Mouse (Mus musculus) CH12.LX (cell line): ENCODE measurements at regions not wholly inside any gene's neighbourhood (a gene's known extent, or its start where the extent isn't known, plus 50 kb on each side); places are given as distances from the start of the nearest gene placed in this dataset.
"Not testable (repeated sequence)": the region's sequence is repeated elsewhere in the genome, so short reads cannot be mapped to it uniquely, and the experiment has no call there.

Source experiments
- DNase-seq: peaks from one replicate; pipeline ENCODE4 v3.0.0-alpha.2; 2013; ENCODE audit errors: extremely low read depth
- H3K27ac ChIP-seq: 2 replicates; pipeline ENCODE4 v1.5.1; 2012; ENCODE audit warnings: low read depth, mild to moderate bottlenecking, control low read depth, moderate library complexity; ENCODE audit not compliant: insufficient read depth
- H3K27me3 ChIP-seq: replicated peaks from 2 replicates; pipeline ENCODE3; 2012; ENCODE audit warnings: inconsistent platforms
- H3K36me3 ChIP-seq, 2 experiments: replicated peaks in 1 of 2; 2 replicates each; pipeline versions ENCODE3 to v1.6.1; 2012; ENCODE audit warnings: inconsistent platforms in 1 of 2, low read length in 1 of 2, mild to moderate bottlenecking in 1 of 2, mixed read lengths in 1 of 2, moderate library complexity in 1 of 2; ENCODE audit not compliant: control insufficient read depth in 1 of 2, insufficient read depth in 1 of 2
- H3K4me1 ChIP-seq, 2 experiments: 2 replicates each; pipeline ENCODE4 v1.6.1; 2012; ENCODE audit warnings: inconsistent platforms in 1 of 2, moderate library complexity in 1 of 2; ENCODE audit not compliant: insufficient read depth in 2 of 2, control insufficient read depth in 1 of 2
- H3K4me2 ChIP-seq: 2 replicates; pipeline ENCODE4 v1.6.1; 2012; ENCODE audit warnings: low read depth, mild to moderate bottlenecking, control low read depth; ENCODE audit not compliant: poor library complexity, insufficient read depth, severe bottlenecking
- H3K4me3 ChIP-seq, 3 experiments: fragments of 150-350 bp in 1 of 3; sonication (generic) in 1 of 3; replicated peaks in 1 of 3; 2 replicates each; pipeline versions ENCODE3 to v1.5.1; 2011 to 2012; ENCODE audit warnings: low read depth in 2 of 3, low read length in 2 of 3, mild to moderate bottlenecking in 2 of 3, moderate library complexity in 2 of 3, control low read depth in 1 of 3, improper control_type of control experiment in 1 of 3, inconsistent platforms in 1 of 3, mixed read lengths in 1 of 3; ENCODE audit not compliant: poor library complexity in 1 of 3
- H3K79me2 ChIP-seq: replicated peaks from 2 replicates; pipeline ENCODE4 v1.6.1; 2012; ENCODE audit warnings: mild to moderate bottlenecking, moderate library complexity; ENCODE audit not compliant: control insufficient read depth, poor library complexity, insufficient read depth, severe bottlenecking; ENCODE audit errors: extremely low read depth
- H3K9ac ChIP-seq: 2 replicates; pipeline ENCODE4 v1.6.1; 2012; ENCODE audit warnings: low read depth, mild to moderate bottlenecking, control low read depth, moderate library complexity; ENCODE audit not compliant: insufficient read depth
- H3K9me3 ChIP-seq: replicated peaks from 2 replicates; pipeline ENCODE3; 2012; ENCODE audit warnings: low read length, inconsistent platforms, mixed read lengths
- CHD2 ChIP-seq: IDR thresholded peaks from 2 replicates; pipeline ENCODE4 v1.6.1; 2011; ENCODE audit warnings: low read length, improper control_type of control experiment
- E2F4 ChIP-seq: IDR thresholded peaks from 2 replicates; pipeline ENCODE4 v1.6.1; 2011; ENCODE audit warnings: low read depth, low read length, improper control_type of control experiment; ENCODE audit not compliant: insufficient replicate concordance
- ELF1 ChIP-seq: IDR thresholded peaks from 2 replicates; pipeline ENCODE4 v1.6.1; 2014; ENCODE audit warnings: low read depth, mild to moderate bottlenecking, inconsistent platforms, low read length, improper control_type of control experiment
- GABPA ChIP-seq: IDR thresholded peaks from 2 replicates; pipeline ENCODE4 v1.6.1; 2012; ENCODE audit warnings: low read depth, low read length, improper control_type of control experiment, inconsistent platforms; ENCODE audit not compliant: insufficient replicate concordance
- HCFC1 ChIP-seq: IDR thresholded peaks from 2 replicates; pipeline ENCODE4 v1.6.1; 2012; ENCODE audit warnings: low read depth, mild to moderate bottlenecking, inconsistent platforms, low read length, improper control_type of control experiment
- IRF4 ChIP-seq: IDR thresholded peaks from 2 replicates; pipeline ENCODE4 v1.6.1; 2014; ENCODE audit warnings: low read depth, mild to moderate bottlenecking, inconsistent platforms, low read length, improper control_type of control experiment
- MAFK ChIP-seq: IDR thresholded peaks from 2 replicates; pipeline ENCODE4 v1.6.1; 2011; ENCODE audit warnings: low read length, improper control_type of control experiment; ENCODE audit not compliant: insufficient replicate concordance
- MAZ ChIP-seq: IDR thresholded peaks from 2 replicates; pipeline ENCODE4 v1.6.1; 2012; ENCODE audit warnings: low read depth, mild to moderate bottlenecking, inconsistent platforms, low read length, improper control_type of control experiment, moderate library complexity
- MXI1 ChIP-seq: IDR thresholded peaks from 2 replicates; pipeline ENCODE4 v1.6.1; 2011; ENCODE audit warnings: mild to moderate bottlenecking, low read depth, low read length, improper control_type of control experiment
- MYC ChIP-seq: IDR thresholded peaks from 2 replicates; pipeline ENCODE4 v1.6.1; 2011; ENCODE audit warnings: low read depth, mild to moderate bottlenecking, improper control_type of control experiment, low read length
- NRF1 ChIP-seq: IDR thresholded peaks from 2 replicates; pipeline ENCODE4 v1.6.1; 2014; ENCODE audit warnings: low read depth, mild to moderate bottlenecking, inconsistent platforms, low read length, improper control_type of control experiment, moderate library complexity
- POLR2AphosphoS2 ChIP-seq: IDR thresholded peaks from 2 replicates; pipeline ENCODE4 v1.6.1; 2011; ENCODE audit warnings: low read depth, low read length, improper control_type of control experiment
- RAD21 ChIP-seq: IDR thresholded peaks from 2 replicates; pipeline ENCODE4 v1.6.1; 2011; ENCODE audit warnings: low read depth, mild to moderate bottlenecking, low read length, improper control_type of control experiment, moderate library complexity
- SIN3A ChIP-seq: IDR thresholded peaks from 2 replicates; pipeline ENCODE4 v1.6.1; 2012; ENCODE audit warnings: low read length, improper control_type of control experiment, inconsistent platforms
- SMC3 ChIP-seq: IDR thresholded peaks from 2 replicates; pipeline ENCODE4 v1.6.1; 2011; ENCODE audit warnings: low read depth, low read length, improper control_type of control experiment
- TCF12 ChIP-seq: IDR thresholded peaks from 2 replicates; pipeline ENCODE4 v1.6.1; 2014; ENCODE audit warnings: low read depth, mild to moderate bottlenecking, inconsistent platforms, low read length, improper control_type of control experiment
- USF1 ChIP-seq: IDR thresholded peaks from 2 replicates; pipeline ENCODE4 v1.6.1; 2014; ENCODE audit warnings: low read depth, mild to moderate bottlenecking, inconsistent platforms, low read length, improper control_type of control experiment
- USF2 ChIP-seq: conservative IDR thresholded peaks from 2 replicates; pipeline ENCODE4 v1.6.1; 2011; ENCODE audit warnings: low read depth, low read length, improper control_type of control experiment
- ZKSCAN1 ChIP-seq: IDR thresholded peaks from 2 replicates; pipeline ENCODE4 v1.6.1; 2012; ENCODE audit warnings: low read depth, inconsistent platforms, low read length, improper control_type of control experiment, borderline replicate concordance
- ZNF384 ChIP-seq: IDR thresholded peaks from 2 replicates; pipeline ENCODE4 v1.6.1; 2012; ENCODE audit warnings: low read depth, low read length, improper control_type of control experiment, inconsistent platforms
- dilution Hi-C: fragments of 300-500 bp; cut with MboI; formaldehyde crosslinking; loops from 2 replicates; pipeline ENCODE4 v1.14.3; 2020; ENCODE audit warnings: low sequenced_read_pairs; ENCODE audit not compliant: extremely low pct_unique_long_range_greater_than_20kb, extremely low pct_ligation_motif_present
- in situ Hi-C: fragments of 300-500 bp; cut with MboI; formaldehyde crosslinking; loops from 3 replicates; pipeline ENCODE4 v1.14.3; 2019; ENCODE audit warnings: low sequenced_read_pairs, low pct_ligation_motif_present, low pct_unique_long_range_greater_than_20kb, mixed read lengths

- Histone ChIP-seq H3K79me2 (no peaks in the 10 kb centered on the region), H3K27ac (no peak overlapping the region), H3K9ac (no peak overlapping the region), H3K4me2 (no peak overlapping the region), H3K4me3 (no peak overlapping the region), H3K36me3 (no peaks in the 10 kb centered on the region), H3K9me3 (peaks cover 84% of the 10 kb centered on the region), H3K27me3 (no peaks in the 10 kb centered on the region), H3K4me1 (no peaks in the 10 kb centered on the region)
- dilution Hi-C loops (no loop called here), in situ Hi-C loops (no loop called here)
- no peak for TF ChIP-seq IRF4
- no peak for TF ChIP-seq NRF1
- no peak for TF ChIP-seq E2F4
- no peak for TF ChIP-seq POLR2AphosphoS2
- no peak for TF ChIP-seq ELF1
- TF ChIP-seq ZNF384: no peak
- no peak for TF ChIP-seq MXI1
- TF ChIP-seq SMC3: no peak
- TF ChIP-seq CHD2: no peak
- TF ChIP-seq TCF12: no peak
- no peak for TF ChIP-seq RAD21
- TF ChIP-seq USF2: no peak
- no peak for TF ChIP-seq USF1
- DNase-seq: no peak
Observed at GRCm38 (mm10) chr4:153662731-153663130, 180.1 kb upstream of the Ajap1 start.

- in situ Hi-C loops, dilution Hi-C loops, H3K79me2 ChIP-seq, H3K4me2 ChIP-seq, H3K27ac ChIP-seq, DNase-seq, H3K4me1 ChIP-seq, H3K36me3 ChIP-seq, H3K9ac ChIP-seq, H3K27me3 ChIP-seq, H3K4me3 ChIP-seq: not testable (repeated sequence)
- peaks cover 87% of the 10 kb centered on the region for H3K9me3 ChIP-seq
Observed at GRCm38 (mm10) chr4:153666626-153667236, 184.1 kb upstream of the Ajap1 start.

- Histone ChIP-seq H3K9me3 (peaks cover 77% of the 10 kb centered on the region), H3K9ac (no peak overlapping the region), H3K79me2 (no peaks in the 10 kb centered on the region), H3K4me2 (no peak overlapping the region), H3K4me1 (no peaks in the 10 kb centered on the region), H3K27ac (no peak overlapping the region), H3K36me3 (no peaks in the 10 kb centered on the region), H3K4me3 (no peak overlapping the region), H3K27me3 (no peaks in the 10 kb centered on the region)
- dilution Hi-C loops: no loop called here
- in situ Hi-C loops: no loop called here
- TF ChIP-seq MAZ: no peak
- TF ChIP-seq RAD21: no peak
- TF ChIP-seq GABPA: no peak
- no peak for TF ChIP-seq POLR2AphosphoS2
- no peak for TF ChIP-seq HCFC1
- no peak for TF ChIP-seq ELF1
- TF ChIP-seq MAFK: no peak
- TF ChIP-seq ZKSCAN1: no peak
- TF ChIP-seq MYC: no peak
- no peak for TF ChIP-seq SIN3A
- no peak for DNase-seq
Observed at GRCm38 (mm10) chr4:153669070-153669469, 186.5 kb upstream of the Ajap1 start.
